Mouse (Mus musculus) erythroblast, embryonic 14.5 days (primary cell): Measurements from ENCODE around the gene Spryd7. TPM values are rescaled to one million over a fixed set of nuclear protein-coding genes. Genes with fewer than 3 reads are reported as not detected.
A peak's percentile ranks its signal among the peaks of the same experiment; 100 is the strongest.
"Not testable (repeated sequence)": the region's sequence is repeated elsewhere in the genome, so short reads cannot be mapped to it uniquely, and the experiment has no call there.

Source experiments
- H3K27me3 ChIP-seq: 2 replicates; pipeline ENCODE4 v1.6.1; 2012; ENCODE audit warnings: inconsistent platforms; ENCODE audit not compliant: control insufficient read depth
- H3K36me3 ChIP-seq: 2 replicates; pipeline ENCODE4 v1.6.1; 2012; ENCODE audit warnings: mild to moderate bottlenecking, inconsistent platforms; ENCODE audit not compliant: control insufficient read depth
- H3K4me1 ChIP-seq: 2 replicates; pipeline ENCODE4 v1.6.1; 2012; ENCODE audit warnings: inconsistent platforms; ENCODE audit not compliant: control insufficient read depth
- H3K4me3 ChIP-seq: replicated peaks from 2 replicates; pipeline ENCODE3; 2012; ENCODE audit warnings: moderate library complexity, mild to moderate bottlenecking, inconsistent platforms
- H3K9me3 ChIP-seq: 2 replicates; pipeline ENCODE4 v1.6.1; 2012; ENCODE audit warnings: low read length, inconsistent platforms, mixed read lengths; ENCODE audit not compliant: control insufficient read depth
- GATA1 ChIP-seq: IDR thresholded peaks from 2 replicates; pipeline ENCODE4 v1.6.1; 2012; ENCODE audit warnings: low read length, inconsistent platforms, mixed read lengths
- TAL1 ChIP-seq: IDR thresholded peaks from 3 replicates; pipeline ENCODE4 v1.6.1; 2012; ENCODE audit warnings: low read length, inconsistent platforms, mixed read lengths
- polyA plus RNA-seq: library from polyadenylated mRNA; stranded (reverse); fragments of >175 nt; gene quantifications from 2 replicates; pipeline ENCODE4 v1.2.3, GENCODE M21; 2012

Gene Spryd7
- polyA plus RNA-seq = 0.11 and 0.37 TPM in 2 replicates

DNA sequence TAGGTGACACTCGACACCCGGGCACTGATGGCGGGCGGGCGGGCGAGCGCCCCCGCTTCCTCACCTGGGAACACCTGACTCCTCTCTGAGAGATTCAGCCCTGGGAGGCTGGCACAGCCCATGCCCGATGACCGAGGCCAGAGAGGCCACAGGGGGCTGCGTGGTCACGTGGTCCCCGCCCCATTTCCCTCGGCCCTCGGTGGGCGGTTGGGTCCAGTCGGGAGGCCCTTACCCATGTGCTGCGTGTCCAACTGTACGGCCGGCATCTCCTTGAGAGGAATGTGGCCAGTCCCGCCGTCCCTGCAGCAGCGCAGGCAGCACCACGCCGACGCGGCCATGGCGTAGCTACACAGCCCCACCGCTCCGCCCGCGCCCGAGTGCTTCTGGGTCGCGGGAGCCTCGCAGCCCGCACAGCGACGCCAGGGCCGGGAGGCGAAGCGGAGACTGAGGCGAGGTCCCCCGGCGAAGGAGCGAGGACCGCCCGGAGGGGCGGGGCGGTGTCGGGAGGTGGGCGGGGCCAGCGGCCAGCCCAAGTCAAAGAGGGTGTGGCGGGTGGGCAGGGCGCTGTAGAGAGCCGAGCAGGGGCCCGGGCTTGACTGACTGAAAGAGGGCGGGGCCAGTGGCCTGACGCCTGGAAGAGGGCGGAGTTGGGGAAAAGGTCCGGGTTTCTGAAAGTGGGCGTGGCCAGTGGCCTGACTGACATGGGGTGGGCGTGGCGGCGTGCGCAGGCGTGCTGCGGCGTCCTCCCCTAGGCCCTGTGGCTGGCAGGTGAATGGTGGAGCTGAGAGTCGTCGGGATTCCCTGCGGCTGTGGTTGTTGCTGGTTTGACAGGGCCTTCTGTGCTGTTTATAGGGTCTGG, at the start of gene Spryd7:
Gene Spryd7, minus strand, starts transcription at position 598 of the 859 bp plus-strand sequence.
- H3K9me3 ChIP-seq = peaks cover 1% of the 10 kb centered on the region; the same call in 1 of the 2 replicates
- TF ChIP-seq GATA1 = no peak
- TF ChIP-seq TAL1 = no peak
- H3K36me3 ChIP-seq = peaks cover 2% of the 10 kb centered on the region
- H3K4me3 ChIP-seq = peak within 1 kb of the TSS; percentile 94
- H3K4me1 ChIP-seq = peaks cover 27% of the 10 kb centered on the region
- peaks cover 13% of the 10 kb centered on the region for H3K27me3 ChIP-seq

DNA sequence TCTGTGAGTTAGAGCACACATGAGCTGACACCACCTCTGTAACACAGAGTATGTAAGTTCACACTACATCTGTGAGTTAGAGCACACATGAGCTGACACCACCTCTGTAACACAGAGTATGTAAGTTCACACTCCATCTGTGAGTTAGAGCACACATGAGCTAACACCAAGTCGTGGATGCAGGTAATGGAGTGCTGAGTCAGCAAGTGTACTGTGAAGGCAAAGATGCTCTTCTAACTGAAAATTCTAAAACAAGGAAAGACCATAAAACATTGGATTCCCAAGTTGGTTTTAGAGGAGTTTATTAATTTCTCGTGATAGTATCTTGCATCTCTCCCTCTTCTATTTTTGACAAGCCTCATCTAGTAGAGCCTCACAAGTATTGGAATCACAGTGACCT, 49.4 kb upstream of the Spryd7 start:
- H3K36me3 ChIP-seq = peaks cover 35% of the 10 kb centered on the region
- not testable (repeated sequence) for H3K9me3 ChIP-seq, H3K4me3 ChIP-seq, H3K27me3 ChIP-seq, H3K4me1 ChIP-seq

GRCm38 (mm10) chr14:61604081-61604480, 47.4 kb upstream of the Spryd7 start:
- peaks cover 39% of the 10 kb centered on the region for H3K36me3 ChIP-seq
- H3K4me1 ChIP-seq = peaks cover 19% of the 10 kb centered on the region
- no peak for TF ChIP-seq TAL1
- TF ChIP-seq GATA1 = no peak
- no peaks in the 10 kb centered on the region for H3K27me3 ChIP-seq
- no peaks in the 10 kb centered on the region for H3K9me3 ChIP-seq
- H3K4me3 ChIP-seq = no peak overlapping the region

- Histone ChIP-seq H3K27me3 (no peaks in the 10 kb centered on the region), H3K36me3 (peaks cover 39% of the 10 kb centered on the region), H3K9me3 (no peaks in the 10 kb centered on the region), H3K4me3 (no peak overlapping the region), H3K4me1 (peaks cover 26% of the 10 kb centered on the region)
- TF ChIP-seq GATA1 (no peak), TAL1 (no peak)
Measured at GRCm38 (mm10) chr14:61603069-61603755, 46.5 kb upstream of the Spryd7 start.

GRCm38 (mm10) chr14:61601348-61601747, 44.7 kb upstream of the Spryd7 start:
- TF ChIP-seq TAL1 = no peak
- TF ChIP-seq GATA1 = no peak
- no peak overlapping the region for H3K4me3 ChIP-seq
- no peaks in the 10 kb centered on the region for H3K9me3 ChIP-seq
- H3K27me3 ChIP-seq = no peaks in the 10 kb centered on the region
- H3K4me1 ChIP-seq = peaks cover 29% of the 10 kb centered on the region
- peaks cover 36% of the 10 kb centered on the region for H3K36me3 ChIP-seq

DNA sequence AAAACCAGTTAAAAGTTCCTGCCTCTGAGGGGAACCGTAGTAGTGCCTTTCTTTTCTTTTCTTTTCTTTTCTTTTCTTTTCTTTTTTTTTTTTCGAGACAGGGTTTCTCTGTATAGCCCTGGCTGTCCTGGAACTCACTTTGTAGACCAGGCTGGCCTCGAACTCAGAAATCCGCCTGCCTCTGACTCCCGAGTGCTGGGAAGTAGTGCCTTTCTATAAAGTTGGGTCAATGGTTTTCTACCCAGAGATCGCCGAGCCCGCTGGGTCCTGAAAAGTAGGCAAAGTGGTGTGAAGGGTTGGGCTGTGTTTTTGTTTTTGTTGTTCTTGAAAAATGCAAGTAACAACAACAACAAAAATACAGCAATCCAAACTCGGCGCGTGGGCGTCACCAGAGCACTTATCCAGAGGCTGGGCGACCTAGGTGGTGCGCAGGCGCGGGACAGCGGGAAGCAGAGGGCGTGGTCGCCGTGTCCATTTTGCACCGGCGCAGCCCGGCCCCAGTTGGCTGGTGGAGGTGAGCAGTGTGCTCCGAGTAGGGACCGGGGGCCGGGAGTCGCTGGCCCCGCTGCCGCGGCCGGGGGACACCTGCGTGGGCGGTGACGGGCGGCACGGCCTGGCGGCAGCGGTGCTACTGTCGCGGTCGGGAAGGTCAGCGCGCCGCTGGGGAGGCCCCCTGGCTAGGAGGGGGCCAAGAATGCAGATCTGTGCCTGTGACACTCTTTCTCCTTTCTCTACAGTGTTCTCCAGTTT, 42.5 kb upstream of the Spryd7 start:
- peak overlapping the region; percentile 90 for H3K4me3 ChIP-seq
- TF ChIP-seq TAL1 (no peak), GATA1 (no peak)
- peaks cover 29% of the 10 kb centered on the region for H3K4me1 ChIP-seq
- peaks cover 22% of the 10 kb centered on the region for H3K36me3 ChIP-seq
- H3K27me3 ChIP-seq = no peaks in the 10 kb centered on the region
- H3K9me3 ChIP-seq = no peaks in the 10 kb centered on the region

DNA sequence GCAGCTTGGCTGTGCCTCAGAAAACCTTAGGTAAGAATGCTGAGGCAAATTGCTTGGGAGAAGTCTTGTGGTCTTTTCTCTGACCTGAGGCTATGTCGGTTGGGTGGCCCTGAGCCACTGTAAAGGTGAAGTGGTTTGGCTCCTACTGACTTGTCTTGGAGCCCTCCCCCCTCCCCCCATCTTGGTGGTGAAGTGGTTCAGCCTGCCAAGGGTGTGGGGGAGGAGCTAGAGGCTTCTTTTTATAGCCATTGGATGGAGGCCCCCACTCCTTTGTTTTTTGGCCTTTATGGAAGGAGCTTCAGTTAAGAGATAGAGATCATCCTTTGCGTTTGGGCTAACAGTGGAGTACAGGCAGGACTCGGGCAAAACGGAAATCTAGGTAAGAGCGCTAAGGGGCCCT, 41.3 kb upstream of the Spryd7 start, which contains the start of gene Trim13:
Gene Trim13, plus strand, starts transcription at position 280 of the 400 bp plus-strand sequence.
- H3K27me3 ChIP-seq = no peaks in the 10 kb centered on the region
- H3K36me3 ChIP-seq = peaks cover 13% of the 10 kb centered on the region
- H3K9me3 ChIP-seq = no peaks in the 10 kb centered on the region
- H3K4me1 ChIP-seq = peaks cover 29% of the 10 kb centered on the region
- TF ChIP-seq TAL1 (no peak), GATA1 (no peak)
- peak within 1 kb of the TSS; percentile 90 for H3K4me3 ChIP-seq

GRCm38 (mm10) chr14:61596719-61597426, 40.2 kb upstream of the Spryd7 start:
- peaks cover 12% of the 10 kb centered on the region for H3K36me3 ChIP-seq
- H3K27me3 ChIP-seq = no peaks in the 10 kb centered on the region
- TF ChIP-seq GATA1 (no peak), TAL1 (no peak)
- H3K4me1 ChIP-seq = peaks cover 28% of the 10 kb centered on the region
- H3K9me3 ChIP-seq = no peaks in the 10 kb centered on the region
- no peak overlapping the region for H3K4me3 ChIP-seq
